Mouse (Mus musculus): ENCODE results near the gene Zfp219. TPM values are rescaled to one million over a fixed set of nuclear protein-coding genes. Genes with fewer than 3 reads are reported as not detected.

Gene Zfp219
- polyA plus RNA-seq, 1 experiment from 2014 or later = 32.2 TPM

- Histone ChIP-seq H3K9me3 (ENCODE audit: control insufficient read depth, low read length) (no peaks in the 10 kb centered on the region), H3K4me2 (ENCODE audit: low read length) (no peak overlapping the region), H3K36me3 (ENCODE audit: control insufficient read depth, insufficient read depth) (peaks cover 27% of the 10 kb centered on the region), H3K27me3 (replicated peaks; ENCODE audit: control insufficient read depth, insufficient read depth, low read length) (no peaks in the 10 kb centered on the region), H3K9ac (replicated peaks; ENCODE audit: low read depth, low read length) (no peak overlapping the region), H3K4me3 (replicated peaks; ENCODE audit: low read length) (no peak overlapping the region), H3K4me1 (replicated peaks; ENCODE audit: control insufficient read depth, insufficient read depth, low read length) (0 out of 2 replicates have a peak, but pooled peaks cover 2% of the 10 kb centered on the region), H3K27ac (ENCODE audit: low read length) (no peak overlapping the region)
- ATAC-seq = no peak
- WGBS = 79% methylated on average over 12 of the region's 12 CpGs
Observed at GRCm38 (mm10) chr14:51995219-51995871, 25.2 kb downstream of the Zfp219 start.

GRCm38 (mm10) chr14:51994453-51994852 is 26.1 kb downstream of the Zfp219 start:
- Histone ChIP-seq H3K4me3 (replicated peaks; ENCODE audit: low read length) (no peak overlapping the region), H3K4me2 (ENCODE audit: low read length) (no peak overlapping the region), H3K27ac (ENCODE audit: low read length) (no peak overlapping the region), H3K27me3 (replicated peaks; ENCODE audit: control insufficient read depth, insufficient read depth, low read length) (no peaks in the 10 kb centered on the region), H3K4me1 (replicated peaks; ENCODE audit: control insufficient read depth, insufficient read depth, low read length) (0 out of 2 replicates have a peak, but pooled peaks cover 2% of the 10 kb centered on the region), H3K9me3 (ENCODE audit: control insufficient read depth, low read length) (no peaks in the 10 kb centered on the region), H3K36me3 (ENCODE audit: control insufficient read depth, insufficient read depth) (peaks cover 27% of the 10 kb centered on the region), H3K9ac (replicated peaks; ENCODE audit: low read depth, low read length) (no peak overlapping the region)
- ATAC-seq = no peak
- 92% methylated on average over 4 of the region's 4 CpGs for WGBS

DNA sequence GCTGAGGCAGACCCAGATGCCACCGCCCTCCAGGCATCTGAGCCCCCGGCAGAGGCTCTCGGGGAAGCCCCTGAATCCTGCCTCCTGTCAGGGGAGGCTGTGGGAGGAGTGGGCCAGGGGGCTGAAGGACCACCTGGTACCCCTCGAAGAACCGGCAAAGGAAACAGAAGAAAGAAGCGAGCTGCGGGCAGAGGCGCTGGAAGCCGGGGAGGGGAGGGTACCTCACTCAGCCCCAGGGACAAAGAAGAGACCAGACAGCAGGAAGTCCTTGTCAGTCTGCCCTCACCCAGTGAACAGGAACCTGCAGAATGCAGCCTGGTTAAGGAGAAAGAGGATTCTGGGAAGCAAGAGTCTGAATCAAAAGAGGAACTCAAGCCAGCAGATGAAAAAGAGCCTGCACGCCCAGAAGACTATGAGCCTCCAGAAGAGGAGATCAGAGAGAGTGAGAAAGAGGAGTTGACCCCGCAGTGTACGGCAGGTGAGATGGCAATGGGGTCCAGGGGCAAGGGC is 31.0 kb downstream of the Zfp219 start:
- no peak overlapping the region for H3K4me2 ChIP-seq (ENCODE audit: low read length)
- no peak overlapping the region for H3K4me3 ChIP-seq (replicated peaks; ENCODE audit: low read length)
- no peaks in the 10 kb centered on the region for H3K27me3 ChIP-seq (replicated peaks; ENCODE audit: control insufficient read depth, insufficient read depth, low read length)
- no peak for ATAC-seq
- H3K9ac ChIP-seq (replicated peaks; ENCODE audit: low read depth, low read length) = no peak overlapping the region
- no peak overlapping the region for H3K27ac ChIP-seq (ENCODE audit: low read length)
- H3K9me3 ChIP-seq (ENCODE audit: control insufficient read depth, low read length) = no peaks in the 10 kb centered on the region
- WGBS = 61% methylated on average over 12 of the region's 12 CpGs
- H3K4me1 ChIP-seq (replicated peaks; ENCODE audit: control insufficient read depth, insufficient read depth, low read length) = peaks cover 19% of the 10 kb centered on the region
- H3K36me3 ChIP-seq (ENCODE audit: control insufficient read depth, insufficient read depth) = peaks cover 15% of the 10 kb centered on the region

DNA sequence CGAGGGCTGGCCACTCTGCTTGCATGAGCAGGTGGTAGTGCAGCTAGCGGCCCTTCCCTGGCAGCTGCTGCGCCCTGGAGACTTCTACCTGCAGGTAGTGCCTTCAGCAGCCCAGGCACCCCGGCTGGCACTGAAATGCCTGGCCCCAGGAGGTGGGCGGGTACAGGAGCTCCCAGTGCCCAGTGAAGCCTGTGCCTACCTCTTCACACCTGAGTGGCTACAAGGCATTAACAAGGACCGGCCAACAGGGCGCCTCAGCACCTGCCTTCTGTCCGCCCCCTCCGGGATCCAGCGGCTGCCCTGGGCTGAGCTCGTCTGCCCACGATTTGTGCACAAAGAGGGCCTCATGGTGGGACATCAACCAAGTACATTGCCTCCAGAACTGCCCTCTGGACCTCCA is 31.8 kb downstream of the Zfp219 start:
- H3K9ac ChIP-seq (replicated peaks; ENCODE audit: low read depth, low read length) = no peak overlapping the region
- H3K36me3 ChIP-seq (ENCODE audit: control insufficient read depth, insufficient read depth) = peaks cover 10% of the 10 kb centered on the region; the same call in 1 of the 2 replicates
- ATAC-seq = no peak
- no peak overlapping the region for H3K4me2 ChIP-seq (ENCODE audit: low read length)
- H3K27ac ChIP-seq (ENCODE audit: low read length) = no peak overlapping the region
- WGBS = 76% methylated on average over 12 of the region's 12 CpGs
- peaks cover 25% of the 10 kb centered on the region for H3K4me1 ChIP-seq (replicated peaks; ENCODE audit: control insufficient read depth, insufficient read depth, low read length)
- no peaks in the 10 kb centered on the region for H3K27me3 ChIP-seq (replicated peaks; ENCODE audit: control insufficient read depth, insufficient read depth, low read length)
- no peaks in the 10 kb centered on the region for H3K9me3 ChIP-seq (ENCODE audit: control insufficient read depth, low read length)
- H3K4me3 ChIP-seq (replicated peaks; ENCODE audit: low read length) = no peak overlapping the region

- H3K9ac ChIP-seq (replicated peaks; ENCODE audit: low read depth, low read length) = no peak overlapping the region
- 92% methylated on average over 6 of the region's 6 CpGs for WGBS
- H3K4me2 ChIP-seq (ENCODE audit: low read length) = no peak overlapping the region
- no peak for ATAC-seq
- no peaks in the 10 kb centered on the region for H3K9me3 ChIP-seq (ENCODE audit: control insufficient read depth, low read length)
- no peak overlapping the region for H3K27ac ChIP-seq (ENCODE audit: low read length)
- no peaks in the 10 kb centered on the region for H3K27me3 ChIP-seq (replicated peaks; ENCODE audit: control insufficient read depth, insufficient read depth, low read length)
- peaks cover 27% of the 10 kb centered on the region for H3K4me1 ChIP-seq (replicated peaks; ENCODE audit: control insufficient read depth, insufficient read depth, low read length)
- no peak overlapping the region for H3K4me3 ChIP-seq (replicated peaks; ENCODE audit: low read length)
- H3K36me3 ChIP-seq (ENCODE audit: control insufficient read depth, insufficient read depth) = peaks cover 6% of the 10 kb centered on the region; the same call in 1 of the 2 replicates
Observed at GRCm38 (mm10) chr14:51987177-51987576, 33.4 kb downstream of the Zfp219 start.

DNA sequence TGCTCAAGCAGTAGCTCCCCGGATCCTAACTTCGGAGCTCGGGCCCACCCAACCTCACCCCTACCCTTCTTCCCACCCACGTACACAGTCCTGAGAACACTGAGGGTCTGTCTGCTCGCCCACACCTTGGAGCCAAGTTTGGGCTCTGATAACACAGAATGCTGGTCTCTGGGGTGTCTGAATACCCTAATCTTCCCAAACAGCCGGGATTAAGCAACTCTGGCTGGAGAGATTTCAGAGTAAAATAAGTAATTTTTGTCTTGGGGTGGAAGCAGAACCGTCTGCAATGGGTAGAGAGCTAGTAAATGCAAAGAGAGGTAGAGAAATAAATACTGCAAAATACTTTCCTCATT is 34.4 kb downstream of the Zfp219 start:
- H3K9me3 ChIP-seq (ENCODE audit: control insufficient read depth, low read length) = no peaks in the 10 kb centered on the region

DNA sequence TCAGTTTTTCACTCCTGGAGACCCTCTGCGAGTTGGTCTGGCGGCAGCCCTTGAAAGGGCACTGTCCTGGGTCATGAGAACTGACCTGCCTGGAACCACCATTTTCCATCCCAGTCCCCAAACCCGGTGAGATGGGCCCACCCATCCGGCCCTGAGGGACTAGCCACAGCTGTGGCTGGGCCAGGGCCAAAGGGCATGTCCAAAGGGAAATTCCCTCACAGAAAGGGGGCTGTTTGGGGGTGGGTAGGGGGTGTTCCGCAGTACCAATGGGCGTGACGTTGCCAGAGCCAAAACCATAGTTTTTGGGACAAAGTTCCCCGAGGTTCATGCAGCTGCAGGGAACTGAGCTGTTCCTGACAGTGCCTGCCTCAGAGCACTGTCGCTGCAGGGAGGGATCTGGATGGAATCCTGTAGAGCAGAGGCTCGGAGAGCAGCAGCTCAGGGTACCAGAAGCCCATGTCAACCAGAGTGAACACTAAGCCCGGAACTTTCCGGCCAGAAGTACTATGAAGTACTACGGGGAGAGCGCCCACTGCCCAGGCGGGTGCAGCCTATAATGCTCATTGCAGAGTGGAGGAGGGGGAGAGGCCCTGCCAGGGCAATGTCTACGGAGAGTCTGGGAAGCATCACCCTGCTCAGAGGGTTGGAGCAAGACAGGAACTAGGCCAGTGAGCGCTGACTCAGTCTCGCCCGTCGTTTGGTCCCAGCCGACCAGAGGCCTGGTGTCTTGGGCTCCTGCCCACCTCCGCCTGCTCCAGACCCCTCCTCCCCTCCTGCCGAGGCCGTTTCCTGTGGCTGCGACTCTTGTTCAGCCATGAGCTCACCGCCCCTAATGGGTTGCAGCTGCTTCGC is 35.0 kb downstream of the Zfp219 start:
- Histone ChIP-seq H3K36me3 (ENCODE audit: control insufficient read depth, insufficient read depth) (no peaks in the 10 kb centered on the region), H3K27ac (ENCODE audit: low read length) (peak overlapping the region; percentile 88), H3K9ac (replicated peaks; ENCODE audit: low read depth, low read length) (peak overlapping the region; percentile 89), H3K4me1 (replicated peaks; ENCODE audit: control insufficient read depth, insufficient read depth, low read length) (peaks cover 27% of the 10 kb centered on the region), H3K9me3 (ENCODE audit: control insufficient read depth, low read length) (no peaks in the 10 kb centered on the region), H3K27me3 (replicated peaks; ENCODE audit: control insufficient read depth, insufficient read depth, low read length) (no peaks in the 10 kb centered on the region), H3K4me2 (ENCODE audit: low read length) (peak overlapping the region; percentile 83), H3K4me3 (replicated peaks; ENCODE audit: low read length) (peak overlapping the region; percentile 62)
- peak; percentile 60 for ATAC-seq
- under 1% methylated on average over 27 of the region's 27 CpGs for WGBS

More for the DNA sequence above, 34.4 kb downstream of the Zfp219 start:
- no peaks in the 10 kb centered on the region for H3K27me3 ChIP-seq (replicated peaks; ENCODE audit: control insufficient read depth, insufficient read depth, low read length)
- peaks cover 27% of the 10 kb centered on the region for H3K4me1 ChIP-seq (replicated peaks; ENCODE audit: control insufficient read depth, insufficient read depth, low read length)
- 0 out of 2 replicates have a peak, but pooled peaks cover 2% of the 10 kb centered on the region for H3K36me3 ChIP-seq (ENCODE audit: control insufficient read depth, insufficient read depth)
- H3K4me2 ChIP-seq (ENCODE audit: low read length) = peak overlapping the region; percentile 83
- H3K4me3 ChIP-seq (replicated peaks; ENCODE audit: low read length) = peak overlapping the region; percentile 62
- H3K9ac ChIP-seq (replicated peaks; ENCODE audit: low read depth, low read length) = peak overlapping the region; percentile 89
- ATAC-seq = no peak
- WGBS = 3% methylated on average over 7 of the region's 7 CpGs
- H3K27ac ChIP-seq (ENCODE audit: low read length) = peak overlapping the region; percentile 88

DNA sequence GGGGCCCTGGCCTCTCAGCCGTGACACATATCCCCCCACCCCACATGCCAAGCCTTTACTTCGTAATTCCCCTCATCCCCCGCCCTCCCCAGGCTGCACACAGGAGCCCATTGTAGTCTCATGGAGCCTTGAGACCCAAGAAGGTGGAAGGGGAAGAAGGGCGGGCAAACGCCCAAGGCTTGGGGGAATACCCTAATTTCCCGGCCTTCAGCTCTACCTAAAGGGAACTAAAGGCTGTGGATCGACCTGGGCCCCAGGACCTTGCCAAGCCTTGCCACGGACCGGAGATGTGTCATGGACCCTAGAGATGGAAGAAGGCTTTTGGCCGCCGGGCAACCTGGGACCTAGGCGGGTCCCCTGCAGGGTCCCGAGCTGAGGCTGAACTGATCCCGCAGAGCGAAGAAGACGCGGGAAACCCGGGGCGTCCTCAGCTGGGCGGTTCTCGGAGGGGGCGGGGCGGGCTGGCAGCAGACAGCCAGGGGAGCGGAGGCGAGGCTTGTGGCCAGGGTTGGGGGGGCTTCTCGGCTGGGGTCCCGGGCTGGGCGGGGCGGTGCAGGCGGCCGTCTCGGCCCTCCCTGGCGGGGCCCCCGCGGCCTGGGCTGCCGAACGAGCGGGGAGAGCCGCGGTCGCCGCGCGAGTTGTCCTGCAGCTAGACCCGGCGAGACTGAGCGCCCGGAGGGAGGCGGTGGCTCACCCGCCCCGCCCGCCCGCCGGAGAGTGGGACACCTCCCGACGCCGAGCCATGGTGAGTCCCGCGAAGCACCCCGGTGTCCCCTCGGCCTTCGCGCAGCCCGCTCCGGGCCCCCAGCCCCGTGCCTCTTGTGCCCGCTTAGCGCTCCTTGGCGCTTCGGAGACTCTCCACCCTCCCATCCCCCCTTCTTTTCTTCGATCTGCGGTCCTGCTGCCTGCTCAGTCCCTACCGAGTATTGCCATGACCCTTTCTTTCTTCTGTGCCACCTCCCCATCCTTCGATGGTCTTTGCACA is 36.0 kb downstream of the Zfp219 start, which contains the start of gene Arhgef40:
TSS of gene Arhgef40 (plus strand) at position 473 of the 985 bp plus-strand sequence.
- under 1% methylated on average over 72 of the region's 74 CpGs for WGBS
- H3K9ac ChIP-seq (replicated peaks; ENCODE audit: low read depth, low read length) = peak within 1 kb of the TSS; percentile 89
- ATAC-seq = peak; percentile 87

More for the DNA sequence above, 36.0 kb downstream of the Zfp219 start, which contains the start of gene Arhgef40:
- no peaks in the 10 kb centered on the region for H3K9me3 ChIP-seq (ENCODE audit: control insufficient read depth, low read length)
- H3K27me3 ChIP-seq (replicated peaks; ENCODE audit: control insufficient read depth, insufficient read depth, low read length) = no peaks in the 10 kb centered on the region
- H3K4me3 ChIP-seq (replicated peaks; ENCODE audit: low read length) = peak within 1 kb of the TSS; percentile 62
- H3K27ac ChIP-seq (ENCODE audit: low read length) = peak within 1 kb of the TSS; percentile 88
- peaks cover 27% of the 10 kb centered on the region for H3K4me1 ChIP-seq (replicated peaks; ENCODE audit: control insufficient read depth, insufficient read depth, low read length)
- no peaks in the 10 kb centered on the region for H3K36me3 ChIP-seq (ENCODE audit: control insufficient read depth, insufficient read depth)
- peak within 1 kb of the TSS; percentile 83 for H3K4me2 ChIP-seq (ENCODE audit: low read length)
